Mouse (Mus musculus) brain, embryonic 14.5 days (tissue): ENCODE measurements at regions not wholly inside any gene's neighbourhood (a gene's known extent, or its start where the extent isn't known, plus 50 kb on each side); places are given as distances from the start of the nearest gene placed in this dataset.

Experiments used
- CTCF ChIP-seq: fragments of 200-500 bp; IDR thresholded peaks from 2 replicates; pipeline ENCODE4 v1.5.1; 2012; ENCODE audit warnings: inconsistent platforms, mild to moderate bottlenecking, moderate library complexity, borderline replicate concordance; ENCODE audit not compliant: insufficient read depth, insufficient read length; ENCODE audit errors: extremely low read depth
- POLR2A ChIP-seq: fragments of 200-500 bp; IDR thresholded peaks from 2 replicates; pipeline ENCODE4 v1.6.1; 2012; ENCODE audit warnings: mild to moderate bottlenecking, inconsistent platforms, borderline replicate concordance; ENCODE audit not compliant: poor library complexity, insufficient read depth, insufficient read length, severe bottlenecking; ENCODE audit errors: extremely low read depth

GRCm38 (mm10) chr2:133373543-133373942 lies 178.4 kb upstream of the Bmp2 start:
- no peak for TF ChIP-seq CTCF
- no peak for TF ChIP-seq POLR2A
